Mouse (Mus musculus): ENCODE measurements around the gene Psmg4.

The Psmg4 gene

DNA sequence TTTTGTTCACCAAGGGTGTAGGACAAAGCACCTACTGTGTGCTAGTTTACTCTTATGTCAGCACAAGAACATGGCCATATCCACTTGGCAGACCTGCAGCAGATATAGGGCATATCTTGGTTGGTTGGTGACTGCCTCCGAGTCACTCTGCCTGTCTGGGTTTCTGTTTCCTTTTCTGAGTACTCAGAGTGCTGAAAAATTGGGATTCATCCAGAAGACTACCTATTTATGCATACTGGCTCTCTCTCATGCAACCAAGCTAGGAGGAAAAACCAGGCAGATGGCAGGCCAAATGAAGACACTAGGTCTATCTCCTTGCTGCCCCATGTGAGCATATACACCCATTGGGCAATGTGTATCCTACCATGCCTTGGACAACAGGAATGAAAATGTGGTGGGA is 32.9 kb downstream of the Psmg4 start:
- no peak for DNase-seq (ENCODE audit: low spot score)

DNA sequence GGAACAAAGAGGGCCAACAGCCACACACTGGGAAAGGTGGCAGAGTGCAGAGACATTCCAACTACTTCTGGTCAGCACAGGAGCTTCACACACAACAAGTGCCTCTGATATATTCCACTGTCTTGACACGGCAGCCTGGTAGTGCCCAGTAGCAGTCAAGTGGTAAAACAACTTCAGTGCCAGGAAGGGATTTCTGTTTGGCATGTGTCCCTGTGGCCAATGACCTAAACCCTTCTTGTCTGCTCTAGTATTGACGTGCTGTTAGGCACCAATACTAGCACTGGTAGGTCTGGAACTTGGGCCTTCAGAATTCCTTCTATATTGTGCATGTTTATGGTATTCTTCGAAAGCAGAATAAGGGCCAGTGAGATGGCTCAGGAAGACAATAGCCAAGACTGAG is 42.5 kb downstream of the Psmg4 start:
- no peak for DNase-seq (ENCODE audit: low spot score)

GRCm38 (mm10) chr13:34207714-34208470 is 45.1 kb downstream of the Psmg4 start:
- no peak for DNase-seq (ENCODE audit: low spot score)

- no peak for DNase-seq (ENCODE audit: low spot score)
Observed at GRCm38 (mm10) chr13:34211261-34211775, 48.6 kb downstream of the Psmg4 start.

DNA sequence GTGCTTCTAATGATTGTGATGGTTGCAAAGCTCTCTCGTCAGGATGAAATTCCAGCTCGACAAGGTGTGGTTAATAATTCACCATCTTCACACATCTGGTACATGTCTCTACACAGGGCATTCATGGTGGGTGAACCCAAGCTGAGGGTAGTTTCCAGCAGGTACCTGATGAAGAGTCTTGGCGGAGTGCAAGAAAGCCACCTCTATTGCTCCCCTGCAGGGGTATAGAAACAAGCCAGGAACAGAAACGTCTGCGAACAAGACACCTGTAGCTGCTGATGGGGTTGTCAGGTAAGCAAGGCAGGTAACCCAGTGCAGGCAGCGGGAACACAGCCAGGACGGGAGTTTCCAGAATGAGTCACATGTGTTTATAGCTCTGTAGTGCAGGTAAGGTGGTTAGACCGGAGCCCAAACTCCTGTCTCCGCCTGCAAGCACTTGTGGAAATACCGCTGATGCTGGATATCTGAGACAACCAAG is 50.0 kb downstream of the Psmg4 start:
- no peak for DNase-seq (ENCODE audit: low spot score)

DNA sequence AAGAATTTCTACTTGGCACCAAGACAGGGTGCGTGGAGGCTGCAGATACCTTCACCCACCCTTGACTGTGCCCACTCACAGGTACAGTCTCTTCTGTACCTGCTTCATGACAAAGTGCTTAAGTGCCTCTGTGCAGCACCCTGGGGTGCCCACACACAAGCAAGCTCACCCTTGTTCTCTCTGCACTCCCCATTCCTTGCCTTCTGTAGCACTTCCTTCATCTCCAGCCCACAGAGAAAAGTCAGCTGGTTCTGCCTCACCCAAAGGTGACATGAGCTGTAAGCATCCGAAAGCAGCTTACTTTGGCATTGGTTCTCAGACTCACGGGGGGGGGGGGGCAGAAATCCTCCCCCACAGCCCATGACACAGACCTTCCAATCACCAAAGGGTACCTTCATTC is 52.1 kb downstream of the Psmg4 start:
- DNase-seq (ENCODE audit: low spot score), result no peak

DNA sequence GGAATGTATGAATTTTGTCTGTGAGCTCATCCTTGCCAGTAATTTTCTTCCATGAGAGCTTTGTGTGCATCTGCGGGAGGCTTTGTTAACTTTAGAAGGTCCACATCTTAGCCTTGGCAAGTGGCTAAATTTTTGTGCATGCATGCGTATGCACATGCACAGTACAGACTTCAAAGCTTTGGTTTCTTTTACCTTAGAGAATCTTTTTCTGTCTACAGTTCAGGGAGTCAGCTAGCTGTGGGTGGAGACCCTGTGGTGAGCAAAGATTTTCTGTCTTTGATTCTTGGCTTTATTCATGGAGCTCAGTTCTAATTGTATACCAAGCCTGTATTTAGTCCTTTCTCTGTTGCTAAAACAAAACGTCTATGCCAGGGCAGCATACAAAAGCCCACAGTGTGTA is 56.0 kb downstream of the Psmg4 start:
- DNase-seq (ENCODE audit: low spot score), result no peak

GRCm38 (mm10) chr13:34219728-34220127 is 57.0 kb downstream of the Psmg4 start:
- DNase-seq (ENCODE audit: low spot score), result no peak

- DNase-seq (ENCODE audit: low spot score), result peak; percentile 25
Observed at GRCm38 (mm10) chr13:34222985-34223384, 60.2 kb downstream of the Psmg4 start.

GRCm38 (mm10) chr13:34226940-34227339 is 64.2 kb downstream of the Psmg4 start:
- DNase-seq (ENCODE audit: low spot score), result no peak
